In genomic region chr3:152066696-152067095, GRCm38 (mm10) we compare ENCODE assay signal across 9 mouse cellular contexts.
DNase-seq lines count a peak whose midpoint lies in the region; ATAC-seq lines count a peak whose summit lies in the region.
"Had no signal": no experiment of that assay in that cellular context is flagged by ENCODE, and none has a peak within 500 bp of the region (broad histone marks: within the 10 kb centered on the region; RNA-seq: fewer than 3 reads in every experiment).

No protein-coding gene starts in this region.

- H3K4me3 ChIP-seq in lung, embryonic 15.5 days = peak overlapping the region; percentile 10; the same call in 1 of the 2 replicates
- H3K4me3 ChIP-seq in hindbrain, embryonic 16.5 days (ENCODE audit: low read length) = peak overlapping the region; percentile 12; the same call in 1 of the 2 replicates
- H3K4me3 ChIP-seq in midbrain, embryonic 13.5 days (replicated peaks) = peak overlapping the region; percentile 17; the same call in 1 of the 2 replicates
- H3K4me3 ChIP-seq: megakaryocyte, embryonic 14.5 days had no signal

- H3K27ac ChIP-seq in lung, embryonic 15.5 days = no peak overlapping the region
- no peak overlapping the region for H3K27ac ChIP-seq in hindbrain, embryonic 16.5 days (ENCODE audit: low read depth, low read length)
- H3K27ac ChIP-seq in midbrain, embryonic 13.5 days = no peak overlapping the region

- no peaks in the 10 kb centered on the region for H3K36me3 ChIP-seq in lung, embryonic 15.5 days
- no peaks in the 10 kb centered on the region for H3K36me3 ChIP-seq in hindbrain, embryonic 16.5 days (ENCODE audit: control insufficient read depth, insufficient read depth, low read length)
- no peaks in the 10 kb centered on the region for H3K36me3 ChIP-seq in midbrain, embryonic 13.5 days

- H3K9ac ChIP-seq in lung, embryonic 15.5 days = no peak overlapping the region
- H3K9ac ChIP-seq in hindbrain, embryonic 16.5 days (ENCODE audit: low read depth, low read length) = peak overlapping the region; percentile 7; the same call in 1 of the 2 replicates
- peak overlapping the region; percentile 46; the same call in 1 of the 2 replicates for H3K9ac ChIP-seq in midbrain, embryonic 13.5 days (replicated peaks)

- no peaks in the 10 kb centered on the region for H3K9me3 ChIP-seq in lung, embryonic 15.5 days
- no peaks in the 10 kb centered on the region for H3K9me3 ChIP-seq in hindbrain, embryonic 16.5 days (ENCODE audit: control insufficient read depth, low read length)
- H3K9me3 ChIP-seq in midbrain, embryonic 13.5 days = no peaks in the 10 kb centered on the region
- H3K9me3 ChIP-seq: megakaryocyte, embryonic 14.5 days had no signal

- H3K4me2 ChIP-seq in lung, embryonic 15.5 days = peak overlapping the region; percentile 39; the same call in 1 of the 2 replicates
- H3K4me2 ChIP-seq in hindbrain, embryonic 16.5 days (ENCODE audit: low read length) = peak overlapping the region; percentile 22
- H3K4me2 ChIP-seq in midbrain, embryonic 13.5 days (replicated peaks) = peak overlapping the region; percentile 43

- peak; percentile 11 for DNase-seq in adrenal gland, postnatal 14 days
- no peak for DNase-seq in adrenal gland, postnatal 25 days
- DNase-seq in lung, postnatal 14 days = no peak
- no peak for DNase-seq in thymus, postnatal 4 days
- no peak for DNase-seq in MN1 (ENCODE audit: low spot score)

- H3K27me3 ChIP-seq in lung, embryonic 15.5 days = peaks cover 10% of the 10 kb centered on the region; the same call in 1 of the 2 replicates
- no peaks in the 10 kb centered on the region; the same call in 1 of the 2 replicates for H3K27me3 ChIP-seq in hindbrain, embryonic 16.5 days (replicated peaks; ENCODE audit: control insufficient read depth, insufficient read depth, low read length)
- H3K27me3 ChIP-seq in midbrain, embryonic 13.5 days = no peaks in the 10 kb centered on the region

- 24% methylated on average over 13 of the region's 13 CpGs for WGBS in lung, embryonic 15.5 days
- WGBS in hindbrain, embryonic 16.5 days = 30% methylated on average over 13 of the region's 13 CpGs
- WGBS in midbrain, embryonic 13.5 days = 30% methylated on average over 13 of the region's 13 CpGs

- H3K4me1 ChIP-seq in lung, embryonic 15.5 days = peaks cover 8% of the 10 kb centered on the region; the same call in 1 of the 2 replicates
- no peaks in the 10 kb centered on the region for H3K4me1 ChIP-seq in hindbrain, embryonic 16.5 days (ENCODE audit: control insufficient read depth, insufficient read depth, low read depth, low read length)
- 0 out of 2 replicates have a peak, but pooled peaks cover 3% of the 10 kb centered on the region for H3K4me1 ChIP-seq in midbrain, embryonic 13.5 days (replicated peaks)
- H3K4me1 ChIP-seq: megakaryocyte, embryonic 14.5 days had no signal

- no peak for ATAC-seq in lung, embryonic 15.5 days (ENCODE audit: borderline replicate concordance, extremely low read depth, low FRiP score, low TSS enrichment)
- ATAC-seq in hindbrain, embryonic 16.5 days = peak; percentile 70
- ATAC-seq in midbrain, embryonic 13.5 days = 0 out of 2 replicates have a peak, but pooled peaks have one; percentile 50
